Mouse (Mus musculus): ENCODE results near the gene Ucn2.

DNA sequence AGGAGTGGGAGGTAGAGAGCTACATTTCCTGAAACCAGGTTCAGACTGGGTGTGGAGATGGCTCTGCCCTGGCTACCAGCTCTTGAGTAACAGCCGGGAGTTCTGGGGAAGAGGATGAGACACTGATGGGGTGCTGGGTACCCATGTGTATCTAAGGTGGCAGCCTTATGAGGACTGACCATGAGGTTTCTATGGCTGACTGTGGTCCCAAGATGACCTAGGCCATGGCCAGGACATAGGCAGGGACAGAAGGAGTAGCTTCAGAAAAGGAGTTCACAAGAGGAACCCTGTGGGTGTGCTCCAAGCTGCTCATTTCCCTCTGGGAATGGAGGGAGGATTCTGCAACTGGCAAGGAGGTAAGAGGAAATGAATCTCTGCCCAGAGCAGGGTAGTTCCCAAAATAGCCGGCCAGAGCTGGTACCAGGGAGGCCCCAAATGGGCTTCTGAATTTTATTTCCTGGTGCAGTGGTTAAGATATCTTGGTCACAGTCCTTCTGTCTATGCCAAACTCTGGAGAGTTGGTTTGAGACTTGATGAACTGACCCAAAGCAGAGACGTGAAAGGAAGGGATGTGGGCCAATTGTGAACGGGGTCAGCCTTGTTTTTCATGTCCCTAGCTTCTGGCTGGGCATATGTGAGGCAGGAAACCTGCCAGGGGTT is 4.1 kb downstream of the Ucn2 start:
- no peak for TF ChIP-seq CTCF (IDR thresholded peaks at IDR 0.05)
- no peak for TF ChIP-seq EP300 (IDR thresholded peaks at IDR 0.05)

Data from lung, postnatal 0 days (tissue).